Mouse (Mus musculus): ENCODE results near the gene Adgrg1.

GRCm38 (mm10) chr8:95016684-95017083 lies 42.1 kb downstream of the Adgrg1 start:
- TF ChIP-seq CTCF (IDR thresholded peaks at IDR 0.05; ENCODE audit: low read depth) = no peak
- TF ChIP-seq EP300 (IDR thresholded peaks at IDR 0.05; ENCODE audit: low read depth) = no peak

All from liver, embryonic 14.5 days (tissue).